Mouse (Mus musculus) liver, embryonic 16.5 days (tissue): ENCODE measurements around the gene Sds. TPM values are rescaled to one million over a fixed set of nuclear protein-coding genes. Genes with fewer than 3 reads are reported as not detected.

Source experiments
- ATAC-seq: fragments of 200-750 bp; cut with Nextera tagmentation; 2 replicates; pipeline ENCODE4 v1.8.0; 2017; ENCODE audit warnings: low read depth, mild to moderate bottlenecking, moderate number of reproducible peaks, moderate library complexity
- H3K27ac ChIP-seq: fragments of 300-500 bp; sonication (generic); 2 replicates; pipeline ENCODE4 v1.5.1; 2014; ENCODE audit warnings: mild to moderate bottlenecking, low read length
- H3K27me3 ChIP-seq: fragments of 300-500 bp; sonication (generic); 2 replicates; pipeline ENCODE4 v1.6.1; 2014; ENCODE audit warnings: low read depth, low read length, mixed read lengths; ENCODE audit not compliant: control insufficient read depth, insufficient read depth
- H3K36me3 ChIP-seq: fragments of 300-500 bp; sonication (generic); 2 replicates; pipeline ENCODE4 v1.6.1; 2014; ENCODE audit warnings: mild to moderate bottlenecking; ENCODE audit not compliant: control insufficient read depth, insufficient read depth
- H3K4me1 ChIP-seq: fragments of 300-500 bp; sonication (generic); 2 replicates; pipeline ENCODE4 v1.6.1; 2014; ENCODE audit warnings: low read depth, low read length, mixed read lengths; ENCODE audit not compliant: control insufficient read depth
- H3K4me2 ChIP-seq: fragments of 300-500 bp; sonication (generic); 2 replicates; pipeline ENCODE4 v1.6.1; 2014; ENCODE audit warnings: low read depth, low read length, mixed read lengths
- H3K4me3 ChIP-seq: fragments of 300-500 bp; sonication (generic); 2 replicates; pipeline ENCODE4 v1.5.1; 2014; ENCODE audit warnings: low read depth, mild to moderate bottlenecking, low read length
- H3K9ac ChIP-seq: fragments of 300-500 bp; sonication (generic); 2 replicates; pipeline ENCODE4 v1.6.1; 2014; ENCODE audit warnings: low read depth, low read length
- H3K9me3 ChIP-seq: fragments of 300-500 bp; sonication (generic); replicated peaks from 2 replicates; pipeline ENCODE4 v1.6.1; 2016; ENCODE audit warnings: low read length; ENCODE audit not compliant: control insufficient read depth
- WGBS: fragments of 180-500 bp; shearing (Covaris S2); extraction: QIAGEN DNeasy Blood & Tissue Kit; methylation state at CpG from one replicate; pipeline ENCODE4 v1.1.7; 2014; ENCODE audit not compliant: insufficient replicate concordance; 5-methylcytosine and 5-hydroxymethylcytosine counted together
- polyA plus RNA-seq: library from polyadenylated mRNA; unstranded; fragments of >200 nt; fragmentation: Nextera tagmentation; extraction: Ambion mirVana; gene quantifications from 2 replicates; pipeline ENCODE4 v1.2.1, GENCODE M21; 2015

The Sds gene
- polyA plus RNA-seq, 1 experiment from 2014 or later = 4.3 TPM

- peak overlapping the region; percentile 55 for H3K27ac ChIP-seq
- peak overlapping the region; percentile 77 for H3K4me2 ChIP-seq
- ATAC-seq = no peak
- no peaks in the 10 kb centered on the region for H3K36me3 ChIP-seq
- peak overlapping the region; percentile 64 for H3K4me3 ChIP-seq
- WGBS = 5% methylated on average over 14 of the region's 14 CpGs
- peak overlapping the region; percentile 61 for H3K9ac ChIP-seq
- H3K9me3 ChIP-seq = no peaks in the 10 kb centered on the region
- no peaks in the 10 kb centered on the region; the same call in 1 of the 2 replicates for H3K27me3 ChIP-seq
- peaks cover 39% of the 10 kb centered on the region for H3K4me1 ChIP-seq
These were observed 35.4 kb downstream of the Sds start for GRCm38 (mm10) chr5:120511643-120512220.

GRCm38 (mm10) chr5:120512911-120513555, 36.7 kb downstream of the Sds start:
- WGBS = 67% methylated on average over 15 of the region's 15 CpGs
- Histone ChIP-seq H3K27me3 (no peaks in the 10 kb centered on the region; the same call in 1 of the 2 replicates), H3K9me3 (no peaks in the 10 kb centered on the region), H3K27ac (no peak overlapping the region), H3K36me3 (no peaks in the 10 kb centered on the region), H3K4me3 (peak overlapping the region; percentile 22), H3K4me2 (peak overlapping the region; percentile 36), H3K4me1 (peaks cover 39% of the 10 kb centered on the region), H3K9ac (no peak overlapping the region; the same call in 1 of the 2 replicates)
- no peak for ATAC-seq

- no peak overlapping the region for H3K4me2 ChIP-seq
- no peaks in the 10 kb centered on the region for H3K9me3 ChIP-seq
- no peak overlapping the region for H3K27ac ChIP-seq
- H3K4me3 ChIP-seq = no peak overlapping the region
- 64% methylated on average over 9 of the region's 9 CpGs for WGBS
- H3K27me3 ChIP-seq = no peaks in the 10 kb centered on the region; the same call in 1 of the 2 replicates
- H3K9ac ChIP-seq = no peak overlapping the region
- H3K4me1 ChIP-seq = peaks cover 39% of the 10 kb centered on the region
- no peaks in the 10 kb centered on the region for H3K36me3 ChIP-seq
- 0 out of 2 replicates have a peak, but pooled peaks have one; percentile 12 for ATAC-seq
These were observed 37.8 kb downstream of the Sds start for GRCm38 (mm10) chr5:120514031-120514677.

- 57% methylated on average over 4 of the region's 4 CpGs for WGBS
- Histone ChIP-seq H3K27ac (no peak overlapping the region), H3K9ac (no peak overlapping the region), H3K4me3 (no peak overlapping the region), H3K9me3 (no peaks in the 10 kb centered on the region), H3K36me3 (no peaks in the 10 kb centered on the region; the same call in 1 of the 2 replicates), H3K4me1 (peaks cover 39% of the 10 kb centered on the region), H3K4me2 (no peak overlapping the region), H3K27me3 (no peaks in the 10 kb centered on the region; the same call in 1 of the 2 replicates)
- no peak for ATAC-seq
These were observed 38.4 kb downstream of the Sds start for GRCm38 (mm10) chr5:120514754-120515153.

GRCm38 (mm10) chr5:120515451-120515850, 39.1 kb downstream of the Sds start:
- Histone ChIP-seq H3K36me3 (no peaks in the 10 kb centered on the region; the same call in 1 of the 2 replicates), H3K9ac (no peak overlapping the region), H3K4me2 (no peak overlapping the region), H3K27ac (no peak overlapping the region), H3K9me3 (no peaks in the 10 kb centered on the region), H3K27me3 (no peaks in the 10 kb centered on the region; the same call in 1 of the 2 replicates), H3K4me3 (no peak overlapping the region), H3K4me1 (peaks cover 39% of the 10 kb centered on the region)
- 65% methylated on average over 7 of the region's 7 CpGs for WGBS
- ATAC-seq = no peak

- Histone ChIP-seq H3K9me3 (no peaks in the 10 kb centered on the region), H3K9ac (no peak overlapping the region), H3K27me3 (no peaks in the 10 kb centered on the region; the same call in 1 of the 2 replicates), H3K4me1 (peaks cover 32% of the 10 kb centered on the region), H3K27ac (peak overlapping the region; percentile 44), H3K36me3 (no peaks in the 10 kb centered on the region; the same call in 1 of the 2 replicates), H3K4me3 (no peak overlapping the region), H3K4me2 (no peak overlapping the region)
- peak; percentile 5; the same call in 1 of the 2 replicates for ATAC-seq
- 52% methylated on average over 15 of the region's 15 CpGs for WGBS
These were observed 40.1 kb downstream of the Sds start for GRCm38 (mm10) chr5:120516221-120516984.

GRCm38 (mm10) chr5:120517552-120517951, 41.2 kb downstream of the Sds start:
- Histone ChIP-seq H3K9ac (no peak overlapping the region), H3K4me2 (no peak overlapping the region), H3K4me1 (peaks cover 24% of the 10 kb centered on the region), H3K27ac (no peak overlapping the region), H3K4me3 (no peak overlapping the region), H3K27me3 (no peaks in the 10 kb centered on the region; the same call in 1 of the 2 replicates), H3K36me3 (peaks cover 6% of the 10 kb centered on the region), H3K9me3 (no peaks in the 10 kb centered on the region)
- ATAC-seq = no peak
- 52% methylated on average over 9 of the region's 9 CpGs for WGBS

- peaks cover 11% of the 10 kb centered on the region for H3K36me3 ChIP-seq
- H3K9ac ChIP-seq = no peak overlapping the region
- 65% methylated on average over 3 of the region's 3 CpGs for WGBS
- H3K27ac ChIP-seq = no peak overlapping the region
- no peak for ATAC-seq
- H3K9me3 ChIP-seq = no peaks in the 10 kb centered on the region
- no peak overlapping the region for H3K4me2 ChIP-seq
- peaks cover 8% of the 10 kb centered on the region for H3K4me1 ChIP-seq
- no peak overlapping the region for H3K4me3 ChIP-seq
- H3K27me3 ChIP-seq = no peaks in the 10 kb centered on the region
These were observed 46.3 kb downstream of the Sds start for GRCm38 (mm10) chr5:120522649-120523048.
